Mouse (Mus musculus): Measurements from ENCODE around the gene Bud23. TPM values are rescaled to one million over a fixed set of nuclear protein-coding genes. Genes with fewer than 3 reads are reported as not detected.

Gene Bud23
- total and polyA plus RNA-seq, 3 experiments: 101 to 222 TPM; not detected in 1

- no peaks in the 10 kb centered on the region; the same call in 1 of the 2 replicates for H3K79me2 ChIP-seq (ENCODE audit: control insufficient read depth, insufficient read depth, low read length, poor library complexity)
- TF ChIP-seq ETS1 (IDR thresholded peaks at IDR 0.05; ENCODE audit: low read depth, low read length): no peak
- no peak for TF ChIP-seq GATA1 (IDR thresholded peaks at IDR 0.05; ENCODE audit: low read depth, low read length)
- TF ChIP-seq USF1 (IDR thresholded peaks at IDR 0.05; ENCODE audit: low read depth, low read length): no peak
- TF ChIP-seq KAT2A (conservative IDR thresholded peaks at IDR 0.05; ENCODE audit: low read depth, low read length): no peak
- no peak for TF ChIP-seq GABPA (IDR thresholded peaks at IDR 0.05; ENCODE audit: low read depth, low read length)
- TF ChIP-seq USF2 (IDR thresholded peaks at IDR 0.05; ENCODE audit: borderline replicate concordance in 1 of 2, insufficient read depth in 1 of 2, low read depth in 1 of 2, low read length in 2 of 2): no peak
- TF ChIP-seq ZKSCAN1 (IDR thresholded peaks at IDR 0.05; ENCODE audit: low read depth, low read length): no peak
- TF ChIP-seq CHD1 (IDR thresholded peaks at IDR 0.05; ENCODE audit: low read depth, low read length): no peak
- TF ChIP-seq TBP (IDR thresholded peaks at IDR 0.05; ENCODE audit: low read depth, low read length): no peak
- TF ChIP-seq MAFK (IDR thresholded peaks at IDR 0.05; ENCODE audit: borderline replicate concordance, low read depth, low read length): no peak
- no peak for TF ChIP-seq CHD2 (IDR thresholded peaks at IDR 0.05; ENCODE audit: low read length)
- TF ChIP-seq MXI1 (IDR thresholded peaks at IDR 0.05; ENCODE audit: low read depth, low read length): no peak
- TF ChIP-seq POLR2AphosphoS2 (IDR thresholded peaks at IDR 0.05; ENCODE audit: low read length): no peak
- TF ChIP-seq HCFC1 (IDR thresholded peaks at IDR 0.05; ENCODE audit: low read depth, low read length): no peak
- TF ChIP-seq UBTF (IDR thresholded peaks at IDR 0.05; ENCODE audit: borderline replicate concordance, insufficient read depth, low read depth, low read length): no peak
- no peak for TF ChIP-seq NELFE (IDR thresholded peaks at IDR 0.05; ENCODE audit: low read depth, low read length)
- TF ChIP-seq TCF12 (IDR thresholded peaks at IDR 0.05; ENCODE audit: low read depth, low read length): no peak
- TF ChIP-seq ZNF384 (IDR thresholded peaks at IDR 0.05; ENCODE audit: low read depth, low read length): no peak
- TF ChIP-seq NRF1 (IDR thresholded peaks at IDR 0.05; ENCODE audit: insufficient read depth, low read depth, low read length, poor library complexity, severe bottlenecking): no peak
- no peaks in the 10 kb centered on the region for H3K27me3 ChIP-seq (ENCODE audit: control insufficient read depth in 1 of 2, insufficient read depth in 2 of 2, low read length in 2 of 2)
- H3K4me3 ChIP-seq (ENCODE audit: control insufficient read depth in 1 of 2, insufficient read depth in 1 of 2, low read depth in 2 of 2, low read length in 2 of 2): no peak overlapping the region
- no peak overlapping the region for H3K9ac ChIP-seq (ENCODE audit: control insufficient read depth, low read depth, low read length, poor library complexity, severe bottlenecking)
- no peaks in the 10 kb centered on the region for H3K36me3 ChIP-seq (ENCODE audit: control insufficient read depth in 1 of 2, insufficient read depth in 2 of 2, low read length in 2 of 2)
- H3K27ac ChIP-seq (ENCODE audit: control insufficient read depth, low read depth, low read length): no peak overlapping the region
- no peak for DNase-seq (ENCODE audit: low read depth, low spot score)
- peaks cover 0 to 3% of the 10 kb centered on the region in 2 experiments; a peak in 2 of 4 replicates for H3K4me1 ChIP-seq (ENCODE audit: control insufficient read depth in 1 of 2, insufficient read depth in 2 of 2, low read length in 2 of 2)
- no peaks in the 10 kb centered on the region for H3K9me3 ChIP-seq (replicated peaks; ENCODE audit: insufficient read depth, low read length)
Observed at GRCm38 (mm10) chr5:135073349-135074150, 8.8 kb upstream of the Bud23 start.

DNA sequence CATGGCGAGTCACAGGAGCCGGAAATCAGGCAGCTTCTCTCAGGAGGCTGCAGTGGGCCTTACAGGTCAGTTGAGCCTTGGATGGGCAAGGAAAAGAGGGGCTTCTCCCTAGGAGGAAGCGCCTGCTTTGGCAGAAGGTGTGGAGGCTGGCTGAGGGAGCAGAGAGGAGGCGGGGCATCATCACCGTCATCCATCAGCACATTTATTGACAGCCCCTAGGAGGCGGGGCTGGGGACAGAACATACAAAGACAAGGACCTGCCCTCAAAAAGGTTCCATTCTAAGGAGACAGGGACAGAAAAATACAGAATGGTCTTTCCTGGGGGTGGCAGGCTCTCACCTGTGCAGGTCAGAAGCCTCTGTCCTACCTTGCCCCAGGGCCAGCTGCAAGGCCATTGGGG lies 8.0 kb upstream of the Bud23 start:
- H3K4me1 ChIP-seq (ENCODE audit: control insufficient read depth in 1 of 2, insufficient read depth in 2 of 2, low read length in 2 of 2): no peaks in the 10 kb centered on the region; a peak in 1 of 4 replicates
- no peak overlapping the region for H3K4me3 ChIP-seq (ENCODE audit: control insufficient read depth in 1 of 2, insufficient read depth in 1 of 2, low read depth in 2 of 2, low read length in 2 of 2)
- no peaks in the 10 kb centered on the region for H3K9me3 ChIP-seq (replicated peaks; ENCODE audit: insufficient read depth, low read length)
- H3K9ac ChIP-seq (ENCODE audit: control insufficient read depth, low read depth, low read length, poor library complexity, severe bottlenecking): no peak overlapping the region
- H3K36me3 ChIP-seq (ENCODE audit: control insufficient read depth in 1 of 2, insufficient read depth in 2 of 2, low read length in 2 of 2): no peaks in the 10 kb centered on the region
- H3K27ac ChIP-seq (ENCODE audit: control insufficient read depth, low read depth, low read length): no peak overlapping the region
- TF ChIP-seq EP300 (IDR thresholded peaks at IDR 0.05; ENCODE audit: low read depth in 1 of 2, low read length in 2 of 2) (no peak), ZC3H11A (IDR thresholded peaks at IDR 0.05; ENCODE audit: low read depth, low read length) (no peak), CHD1 (IDR thresholded peaks at IDR 0.05; ENCODE audit: low read depth, low read length) (no peak), POLR2A (IDR thresholded peaks at IDR 0.05; ENCODE audit: control insufficient read depth in 1 of 2, insufficient read depth in 1 of 2, low read depth in 1 of 2, low read length in 2 of 2, poor library complexity in 1 of 2) (no peak)
- no peaks in the 10 kb centered on the region for H3K27me3 ChIP-seq (ENCODE audit: control insufficient read depth in 1 of 2, insufficient read depth in 2 of 2, low read length in 2 of 2)
- H3K79me2 ChIP-seq (ENCODE audit: control insufficient read depth, insufficient read depth, low read length, poor library complexity): no peaks in the 10 kb centered on the region; the same call in 1 of the 2 replicates
- no peak for DNase-seq (ENCODE audit: low read depth, low spot score)
